Mouse (Mus musculus): ENCODE results near the gene Msl3.

- TF ChIP-seq POLR2A (IDR thresholded peaks at IDR 0.05; ENCODE audit: extremely low read depth, insufficient read depth, low read length) (no peak), CTCF (IDR thresholded peaks at IDR 0.05; ENCODE audit: extremely low read depth, insufficient read depth, low read length) (no peak)
These were observed 26.0 kb downstream of the Msl3 start for GRCm38 (mm10) chrX:168647746-168648145.

Data from cortical plate, adult 2 months (tissue).